Comparison of ENCODE assay signal across 8 mouse cellular contexts in the genomic region with DNA sequence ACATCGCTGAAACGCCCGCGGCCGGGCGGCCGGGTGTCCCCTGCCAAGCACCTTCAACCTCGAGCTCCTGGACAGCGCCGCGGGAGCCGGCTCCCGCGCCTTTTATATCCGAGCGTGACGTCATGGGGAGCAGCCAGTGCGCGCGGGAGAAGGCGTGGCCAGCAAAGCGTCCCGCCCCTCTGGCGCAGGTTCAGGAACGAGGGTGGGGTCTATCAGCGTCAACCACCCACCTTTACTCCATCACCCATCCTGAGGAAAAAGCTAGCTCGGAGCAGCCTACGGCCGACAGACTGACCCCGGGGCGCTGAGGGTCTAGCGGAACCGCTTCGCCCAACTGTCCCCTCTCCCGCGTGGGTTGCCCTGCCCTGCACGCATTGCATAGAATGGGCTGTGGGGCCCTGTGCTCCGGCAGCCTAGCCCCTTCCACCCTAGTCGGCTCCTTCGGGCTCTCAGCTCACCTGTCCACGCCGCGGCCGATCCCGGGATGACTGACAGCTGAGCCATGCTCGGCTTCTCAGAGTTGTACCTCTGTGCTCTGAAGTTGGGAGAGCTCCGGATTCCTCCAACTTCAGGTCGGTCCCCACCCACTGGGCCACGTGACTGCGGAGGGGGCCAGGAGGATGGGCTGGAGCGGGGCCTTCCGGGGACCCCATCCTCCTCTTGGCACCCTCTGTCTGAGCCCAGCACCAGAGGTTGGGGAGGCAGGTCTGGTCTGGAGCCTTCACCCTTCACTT. TPM values are rescaled to one million over a fixed set of nuclear protein-coding genes. Genes with fewer than 3 reads are reported as not detected.
DNase-seq lines count a peak whose midpoint lies in the region; ATAC-seq and TF ChIP-seq lines count a peak whose summit lies in the region.

A gene (minus strand): TSS at position 556 of the 734 bp plus-strand sequence.

- 2% methylated on average over 52 of the region's 52 CpGs for WGBS in forebrain, embryonic 12.5 days
- 4% methylated on average over 51 of the region's 52 CpGs for WGBS in heart, postnatal 0 days
- WGBS in liver, embryonic 14.5 days (ENCODE audit: insufficient replicate concordance), result 3% methylated on average over 52 of the region's 52 CpGs
- WGBS in neural tube, embryonic 12.5 days, result 1% methylated on average over 52 of the region's 52 CpGs

- no peak for TF ChIP-seq CTCF in ES-Bruce4 (IDR thresholded peaks at IDR 0.05; ENCODE audit: low read depth, low read length)
- TF ChIP-seq CTCF in heart, postnatal 0 days (IDR thresholded peaks at IDR 0.05; ENCODE audit: low read depth), result no peak
- TF ChIP-seq CTCF in liver, embryonic 14.5 days (IDR thresholded peaks at IDR 0.05; ENCODE audit: low read depth), result no peak

- 0 out of 2 replicates have a peak within 1 kb of the TSS, but pooled peaks have one; percentile 16 for H3K9ac ChIP-seq in ES-Bruce4 (ENCODE audit: low read depth, poor library complexity, severe bottlenecking)
- peak within 1 kb of the TSS; percentile 61 for H3K9ac ChIP-seq in forebrain, embryonic 12.5 days
- 0 out of 2 replicates have a peak within 1 kb of the TSS, but pooled peaks have one; percentile 6 for H3K9ac ChIP-seq in heart, postnatal 0 days (replicated peaks; ENCODE audit: low read depth, low read length)
- H3K9ac ChIP-seq in liver, embryonic 14.5 days (replicated peaks), result no peak within 1 kb of the TSS; the same call in 1 of the 2 replicates
- peak within 1 kb of the TSS; percentile 54 for H3K9ac ChIP-seq in neural tube, embryonic 12.5 days

- no peak within 1 kb of the TSS for H3K27ac ChIP-seq in ES-Bruce4 (ENCODE audit: insufficient read depth, low read length)
- H3K27ac ChIP-seq in forebrain, embryonic 12.5 days, result no peak within 1 kb of the TSS
- no peak within 1 kb of the TSS for H3K27ac ChIP-seq in heart, postnatal 0 days (ENCODE audit: low read depth)
- no peak within 1 kb of the TSS for H3K27ac ChIP-seq in liver, embryonic 14.5 days
- no peak within 1 kb of the TSS for H3K27ac ChIP-seq in neural tube, embryonic 12.5 days

- H3K4me1 ChIP-seq in ES-Bruce4 (ENCODE audit: control insufficient read depth, insufficient read depth, low read length), result no peaks in the 10 kb centered on the region
- H3K4me1 ChIP-seq in forebrain, embryonic 12.5 days, result peaks cover 14% of the 10 kb centered on the region
- peaks cover 5% of the 10 kb centered on the region; the same call in 1 of the 2 replicates for H3K4me1 ChIP-seq in heart, postnatal 0 days (ENCODE audit: control insufficient read depth, insufficient read depth)
- H3K4me1 ChIP-seq in liver, embryonic 14.5 days (replicated peaks; ENCODE audit: control insufficient read depth in 2 of 2, insufficient read depth in 2 of 2, low read length in 1 of 2), result peaks cover 2 to 7% of the 10 kb centered on the region in 2 experiments; a peak in 3 of 4 replicates
- H3K4me1 ChIP-seq in neural tube, embryonic 12.5 days, result peaks cover 14% of the 10 kb centered on the region; the same call in 1 of the 2 replicates

- TF ChIP-seq POLR2A in ES-Bruce4 (IDR thresholded peaks at IDR 0.05; ENCODE audit: insufficient read depth, low read length), result no peak

- no peaks in the 10 kb centered on the region for H3K36me3 ChIP-seq in ES-Bruce4 (ENCODE audit: control insufficient read depth, insufficient read depth, low read length, poor library complexity, severe bottlenecking)
- no peaks in the 10 kb centered on the region for H3K36me3 ChIP-seq in forebrain, embryonic 12.5 days (replicated peaks)
- no peaks in the 10 kb centered on the region for H3K36me3 ChIP-seq in heart, postnatal 0 days (replicated peaks; ENCODE audit: control insufficient read depth, insufficient read depth, low read length)
- H3K36me3 ChIP-seq in liver, embryonic 14.5 days (replicated peaks; ENCODE audit: control insufficient read depth, insufficient read depth, low read depth), result no peaks in the 10 kb centered on the region
- H3K36me3 ChIP-seq in neural tube, embryonic 12.5 days, result no peaks in the 10 kb centered on the region

- H3K9me3 ChIP-seq in ES-Bruce4 (replicated peaks; ENCODE audit: control insufficient read depth, insufficient read depth, low read length, poor library complexity, severe bottlenecking), result no peaks in the 10 kb centered on the region
- H3K9me3 ChIP-seq in forebrain, embryonic 12.5 days, result no peaks in the 10 kb centered on the region
- H3K9me3 ChIP-seq in heart, postnatal 0 days (replicated peaks; ENCODE audit: control insufficient read depth, low read length), result no peaks in the 10 kb centered on the region
- H3K9me3 ChIP-seq in liver, embryonic 14.5 days (ENCODE audit: control insufficient read depth, low read length), result no peaks in the 10 kb centered on the region
- H3K9me3 ChIP-seq in neural tube, embryonic 12.5 days, result no peaks in the 10 kb centered on the region

- H3K4me2 ChIP-seq in forebrain, embryonic 12.5 days, result peak within 1 kb of the TSS; percentile 92
- peak within 1 kb of the TSS; percentile 84 for H3K4me2 ChIP-seq in heart, postnatal 0 days (ENCODE audit: low read depth, low read length)
- peak within 1 kb of the TSS; percentile 72 for H3K4me2 ChIP-seq in liver, embryonic 14.5 days (ENCODE audit: low read depth)
- peak within 1 kb of the TSS; percentile 96 for H3K4me2 ChIP-seq in neural tube, embryonic 12.5 days (replicated peaks)

- DNase-seq in c-Kit-positive CD71-positive TER-119-positive erythroid progenitor cells, embryonic 14.5 days (ENCODE audit: low spot score), result peak; percentile 74
- DNase-seq in heart, postnatal 0 days (ENCODE audit: low spot score), result peak; percentile 53
- peak; percentile 79 to 80 for DNase-seq in kidney, postnatal 25 days
- DNase-seq in liver, embryonic 14.5 days (ENCODE audit: low read depth in 3 of 3, low spot score in 3 of 3), result peak; percentile 56 to 61 (median 57)
- peak; percentile 89 for DNase-seq in testis, postnatal 14 days (ENCODE audit: low spot score)

- H3K4me3 ChIP-seq in ES-Bruce4 (ENCODE audit: low read depth, low read length), result peak within 1 kb of the TSS; percentile 56
- H3K4me3 ChIP-seq in forebrain, embryonic 12.5 days (replicated peaks), result peak within 1 kb of the TSS; percentile 52
- peak within 1 kb of the TSS; percentile 49 for H3K4me3 ChIP-seq in heart, postnatal 0 days (ENCODE audit: low read depth, low read length)
- H3K4me3 ChIP-seq in liver, embryonic 14.5 days (ENCODE audit: insufficient read depth in 1 of 2, low read depth in 2 of 2, low read length in 2 of 2), result peak within 1 kb of the TSS; percentile 45 to 50
- H3K4me3 ChIP-seq in neural tube, embryonic 12.5 days, result peak within 1 kb of the TSS; percentile 49

- TF ChIP-seq EP300 in ES-Bruce4 (IDR thresholded peaks at IDR 0.05; ENCODE audit: insufficient read depth, low read depth, low read length), result no peak
- no peak for TF ChIP-seq EP300 in heart, postnatal 0 days (IDR thresholded peaks at IDR 0.05; ENCODE audit: low read depth)
- TF ChIP-seq EP300 in liver, embryonic 14.5 days (IDR thresholded peaks at IDR 0.05; ENCODE audit: low read depth), result no peak

- peaks cover 5% of the 10 kb centered on the region for H3K27me3 ChIP-seq in ES-Bruce4 (ENCODE audit: control insufficient read depth, insufficient read depth, low read length, poor library complexity, severe bottlenecking)
- H3K27me3 ChIP-seq in forebrain, embryonic 12.5 days, result peaks cover 52% of the 10 kb centered on the region
- peaks cover 62% of the 10 kb centered on the region for H3K27me3 ChIP-seq in heart, postnatal 0 days (ENCODE audit: control insufficient read depth, insufficient read depth, low read length)
- peaks cover 52% of the 10 kb centered on the region for H3K27me3 ChIP-seq in liver, embryonic 14.5 days (ENCODE audit: control insufficient read depth, insufficient read depth, low read length)
- peaks cover 45% of the 10 kb centered on the region for H3K27me3 ChIP-seq in neural tube, embryonic 12.5 days (replicated peaks)

- ATAC-seq in forebrain, embryonic 12.5 days (ENCODE audit: low FRiP score), result peak; percentile 90
- ATAC-seq in heart, postnatal 0 days (ENCODE audit: insufficient read depth, low read depth), result peak; percentile 86
- ATAC-seq in liver, embryonic 14.5 days (ENCODE audit: insufficient read depth), result peak; percentile 86
- ATAC-seq in neural tube, embryonic 12.5 days (ENCODE audit: low FRiP score, low read depth), result peak; percentile 92

RNA-seq across cellular contexts. Expression of the gene that starts here (rescaled TPM):
- 0.85 and 1.6 TPM in 2 replicates for polyA plus RNA-seq in ES-Bruce4 (2011; ENCODE audit: insufficient read depth, insufficient read length, low read depth, missing spikeins)
- 2.2 and 2.3 TPM in 2 replicates for polyA plus RNA-seq in forebrain, embryonic 12.5 days (2016; fragmentation: Nextera tagmentation; extraction: Ambion mirVana)
- total RNA-seq in heart, postnatal 0 days (2014; rRNA removed; ENCODE audit: low replicate concordance), result 0.15 and 0.53 TPM in 2 replicates
- 0.18 and 0.33 TPM in 2 replicates for polyA plus RNA-seq in heart, postnatal 0 days (2015; fragmentation: Nextera tagmentation; extraction: Ambion mirVana)
- 0.10 and 0.22 TPM in 2 replicates for polyA plus RNA-seq in liver, embryonic 14.5 days (2012; rRNA removed)
- polyA plus RNA-seq in liver, embryonic 14.5 days (2014; fragmentation: Nextera tagmentation; extraction: Ambion mirVana), result 0.13 and 0.23 TPM in 2 replicates
- polyA plus RNA-seq in neural tube, embryonic 12.5 days (2016; fragmentation: Nextera tagmentation; extraction: Ambion mirVana), result 1.6 and 2.7 TPM in 2 replicates

Comparison
In these comparisons a context has a peak if more than half of its experiments do, and no peak if none do; other contexts are left out.
1. Peak in DNase-seq, ATAC-seq, H3K4me3 ChIP-seq, H3K9ac ChIP-seq and H3K4me2 ChIP-seq in heart, postnatal 0 days; RNA of the gene not detected or under 1 TPM.
2. Peak in DNase-seq, ATAC-seq, H3K4me3 ChIP-seq and H3K4me2 ChIP-seq in liver, embryonic 14.5 days; RNA of the gene not detected or under 1 TPM.